Mouse (Mus musculus) kidney, adult 2 months (tissue): ENCODE measurements around the gene Shb. TPM values are rescaled to one million over a fixed set of nuclear protein-coding genes. Genes with fewer than 3 reads are reported as not detected.

Experiments used
- DNase-seq: peaks from one replicate; pipeline ENCODE4 v3.0.0; 2021
- H3K27ac ChIP-seq: fragments of 200-500 bp; 2 replicates; pipeline ENCODE4 v1.5.1; 2012; ENCODE audit warnings: low read depth, low read length, control low read depth, inconsistent platforms; ENCODE audit not compliant: insufficient read depth
- H3K27me3 ChIP-seq: fragments of 200-500 bp; replicated peaks from 2 replicates; pipeline ENCODE4 v1.6.1; 2012; ENCODE audit warnings: mild to moderate bottlenecking, moderate library complexity, low read length, inconsistent platforms; ENCODE audit not compliant: control insufficient read depth, insufficient read depth
- H3K36me3 ChIP-seq: fragments of 200-500 bp; 2 replicates; pipeline ENCODE4 v1.6.1; 2012; ENCODE audit warnings: mild to moderate bottlenecking, moderate library complexity, low read length, inconsistent platforms; ENCODE audit not compliant: control insufficient read depth, insufficient read depth
- H3K4me1 ChIP-seq: fragments of 200-500 bp; 2 replicates; pipeline ENCODE4 v1.6.1; 2011; ENCODE audit warnings: low read length; ENCODE audit not compliant: control insufficient read depth, insufficient read depth
- H3K4me3 ChIP-seq: fragments of 200-500 bp; 2 replicates; pipeline ENCODE4 v1.5.1; 2011; ENCODE audit warnings: mild to moderate bottlenecking, low read depth, low read length, control low read depth; ENCODE audit not compliant: insufficient read depth
- CTCF ChIP-seq: fragments of 200-500 bp; conservative IDR thresholded peaks from 2 replicates; pipeline ENCODE4 v1.5.1; 2011; ENCODE audit warnings: low read depth, mild to moderate bottlenecking, control low read depth, low read length, moderate library complexity, mixed read lengths; ENCODE audit not compliant: insufficient read depth, insufficient read length
- POLR2A ChIP-seq: fragments of 200-500 bp; IDR thresholded peaks from one replicate; pipeline ENCODE4 v1.6.1; 2011; ENCODE audit warnings: low read depth, low read length, control low read depth
- WGBS: fragments of 180-500 bp; shearing (Covaris S2); methylation state at CpG from one replicate; pipeline ENCODE4 v1.1.7; 2018; 5-methylcytosine and 5-hydroxymethylcytosine counted together
- polyA plus RNA-seq: library from polyadenylated mRNA; depleted of rRNA; stranded (reverse); fragments of >200 nt; gene quantifications from 2 replicates; pipeline ENCODE4 v1.2.3, GENCODE M21; 2012

Shb gene
- polyA plus RNA-seq, 1 experiment: 59.4 TPM

- Histone ChIP-seq H3K27ac (no peak overlapping the region), H3K36me3 (no peaks in the 10 kb centered on the region), H3K27me3 (no peaks in the 10 kb centered on the region), H3K4me3 (no peak overlapping the region), H3K4me1 (peaks cover 89% of the 10 kb centered on the region)
- 54% methylated on average over 6 of the region's 6 CpGs for WGBS
- no peak for DNase-seq
- TF ChIP-seq CTCF (no peak), POLR2A (no peak)
Measured at GRCm38 (mm10) chr4:45499081-45499480, 33.2 kb downstream of the Shb start.

GRCm38 (mm10) chr4:45498345-45498744, 33.9 kb downstream of the Shb start:
- WGBS: 35% methylated on average over 5 of the region's 5 CpGs

GRCm38 (mm10) chr4:45497282-45497681, 35.0 kb downstream of the Shb start:
- 53% methylated on average over 6 of the region's 6 CpGs for WGBS
- no peak for TF ChIP-seq POLR2A
- no peak for TF ChIP-seq CTCF

More at GRCm38 (mm10) chr4:45498345-45498744, 33.9 kb downstream of the Shb start:
- DNase-seq: no peak
- TF ChIP-seq CTCF: no peak
- no peak for TF ChIP-seq POLR2A
- H3K4me1 ChIP-seq: peaks cover 89% of the 10 kb centered on the region
- H3K27ac ChIP-seq: no peak overlapping the region
- H3K36me3 ChIP-seq: no peaks in the 10 kb centered on the region
- no peaks in the 10 kb centered on the region for H3K27me3 ChIP-seq
- no peak overlapping the region for H3K4me3 ChIP-seq

GRCm38 (mm10) chr4:45495531-45496201, 36.6 kb downstream of the Shb start:
- no peak overlapping the region for H3K4me3 ChIP-seq
- H3K36me3 ChIP-seq: no peaks in the 10 kb centered on the region
- H3K4me1 ChIP-seq: peaks cover 92% of the 10 kb centered on the region
- no peak overlapping the region; the same call in 1 of the 2 replicates for H3K27ac ChIP-seq
- no peaks in the 10 kb centered on the region for H3K27me3 ChIP-seq
- no peak for DNase-seq
- 38% methylated on average over 8 of the region's 8 CpGs for WGBS
- TF ChIP-seq CTCF: no peak

More at GRCm38 (mm10) chr4:45497282-45497681, 35.0 kb downstream of the Shb start:
- peaks cover 93% of the 10 kb centered on the region for H3K4me1 ChIP-seq
- no peaks in the 10 kb centered on the region for H3K36me3 ChIP-seq
- H3K4me3 ChIP-seq: no peak overlapping the region
- no peak overlapping the region for H3K27ac ChIP-seq
- no peak for DNase-seq
- no peaks in the 10 kb centered on the region for H3K27me3 ChIP-seq

- H3K36me3 ChIP-seq: no peaks in the 10 kb centered on the region
- no peak overlapping the region for H3K4me3 ChIP-seq
- no peak for DNase-seq
- peaks cover 93% of the 10 kb centered on the region for H3K4me1 ChIP-seq
- 41% methylated on average over 6 of the region's 6 CpGs for WGBS
- H3K27ac ChIP-seq: peak overlapping the region; percentile 6; the same call in 1 of the 2 replicates
- no peaks in the 10 kb centered on the region for H3K27me3 ChIP-seq
- TF ChIP-seq CTCF (no peak), POLR2A (no peak)
Measured at GRCm38 (mm10) chr4:45493786-45494400, 38.4 kb downstream of the Shb start.

GRCm38 (mm10) chr4:45493118-45493517, 39.2 kb downstream of the Shb start:
- H3K27ac ChIP-seq: peak overlapping the region; percentile 72
- no peaks in the 10 kb centered on the region for H3K27me3 ChIP-seq
- WGBS: 35% methylated on average over 7 of the region's 7 CpGs
- H3K36me3 ChIP-seq: no peaks in the 10 kb centered on the region
- TF ChIP-seq CTCF (no peak), POLR2A (no peak)
- H3K4me1 ChIP-seq: peaks cover 92% of the 10 kb centered on the region
- DNase-seq: no peak
- no peak overlapping the region for H3K4me3 ChIP-seq

- H3K27me3 ChIP-seq: no peaks in the 10 kb centered on the region
- H3K36me3 ChIP-seq: no peaks in the 10 kb centered on the region
- DNase-seq: peak; percentile 39
- peaks cover 91% of the 10 kb centered on the region for H3K4me1 ChIP-seq
- H3K27ac ChIP-seq: peak overlapping the region; percentile 72
- no peak overlapping the region for H3K4me3 ChIP-seq
- WGBS: 33% methylated on average over 5 of the region's 5 CpGs
- TF ChIP-seq CTCF (no peak), POLR2A (no peak)
Measured at GRCm38 (mm10) chr4:45492681-45493081, 39.6 kb downstream of the Shb start.
